ENCODE assay signal across 8 mouse cellular contexts in genomic region chr6:86395969-86396368, GRCm38 (mm10). TPM values are rescaled to one million over a fixed set of nuclear protein-coding genes. Genes with fewer than 3 reads are reported as not detected.
DNase-seq lines count a peak whose midpoint lies in the region; ATAC-seq lines count a peak whose summit lies in the region.

No protein-coding gene starts in this region.

- no peaks in the 10 kb centered on the region for H3K9me3 ChIP-seq in forebrain, embryonic 15.5 days
- H3K9me3 ChIP-seq in liver, embryonic 16.5 days (replicated peaks; ENCODE audit: control insufficient read depth, low read length) = no peaks in the 10 kb centered on the region

- H3K4me1 ChIP-seq in forebrain, embryonic 15.5 days = peaks cover 33% of the 10 kb centered on the region
- H3K4me1 ChIP-seq in liver, embryonic 16.5 days (ENCODE audit: control insufficient read depth, low read depth, low read length) = peaks cover 28% of the 10 kb centered on the region

- H3K9ac ChIP-seq in forebrain, embryonic 15.5 days (replicated peaks) = peak overlapping the region; percentile 99
- peak overlapping the region; percentile 85 for H3K9ac ChIP-seq in liver, embryonic 16.5 days (ENCODE audit: low read depth, low read length)

- no peaks in the 10 kb centered on the region for H3K27me3 ChIP-seq in forebrain, embryonic 15.5 days
- no peaks in the 10 kb centered on the region for H3K27me3 ChIP-seq in liver, embryonic 16.5 days (ENCODE audit: control insufficient read depth, insufficient read depth, low read depth, low read length)

- peak; percentile 23 for DNase-seq in cerebellum, adult 9-11 months
- DNase-seq in cerebellum, adult 8-10 months = no peak
- peak; percentile 40 for DNase-seq in 416B (ENCODE audit: low read depth)
- DNase-seq in natural killer cell, adult 2 months (ENCODE audit: low spot score in 2 of 2) = no peak
- DNase-seq in adrenal gland, adult 8-10 months = no peak
- no peak for DNase-seq in adrenal gland, postnatal 4 days (ENCODE audit: low spot score in 2 of 2)

- H3K4me3 ChIP-seq in forebrain, embryonic 15.5 days = peak overlapping the region; percentile 100
- peak overlapping the region; percentile 95 for H3K4me3 ChIP-seq in liver, embryonic 16.5 days (ENCODE audit: low read depth, low read length)

- WGBS in forebrain, embryonic 15.5 days = 16% methylated on average over 10 of the region's 10 CpGs
- 9% methylated on average over 10 of the region's 10 CpGs for WGBS in liver, embryonic 16.5 days (ENCODE audit: insufficient replicate concordance)

- peaks cover 25% of the 10 kb centered on the region for H3K36me3 ChIP-seq in forebrain, embryonic 15.5 days
- peaks cover 15% of the 10 kb centered on the region for H3K36me3 ChIP-seq in liver, embryonic 16.5 days (ENCODE audit: control insufficient read depth, insufficient read depth)

- H3K4me2 ChIP-seq in forebrain, embryonic 15.5 days (replicated peaks) = peak overlapping the region; percentile 76
- peak overlapping the region; percentile 89 for H3K4me2 ChIP-seq in liver, embryonic 16.5 days (ENCODE audit: low read depth, low read length)

- no peak for ATAC-seq in forebrain, embryonic 15.5 days (replicated peaks)
- ATAC-seq in liver, embryonic 16.5 days (ENCODE audit: low read depth) = no peak

- H3K27ac ChIP-seq in forebrain, embryonic 15.5 days (replicated peaks) = peak overlapping the region; percentile 97
- peak overlapping the region; percentile 89 for H3K27ac ChIP-seq in liver, embryonic 16.5 days (ENCODE audit: low read length)

RNA-seq across cellular contexts. Expression of gene Pcyox1, which starts 1.0 kb away (rescaled TPM):
- 102 and 110 TPM in 2 replicates for polyA plus RNA-seq in forebrain, embryonic 15.5 days (2015; fragmentation: Nextera tagmentation; extraction: Ambion mirVana)
- 76.6 and 83.2 TPM in 2 replicates for polyA plus RNA-seq in liver, embryonic 16.5 days (2015; fragmentation: Nextera tagmentation; extraction: Ambion mirVana)
- total RNA-seq in adrenal gland, adult 8-10 months (2022) = 100 to 1,000 TPM; 151 to 257 (median 207) TPM
- total RNA-seq in adrenal gland, postnatal 4 days (2021) = 100 to 1,000 TPM; 180 to 205 TPM

RNA-seq across cellular contexts. Expression of gene Tia1, which starts 8.1 kb away (rescaled TPM):
- polyA plus RNA-seq in forebrain, embryonic 15.5 days (2015; fragmentation: Nextera tagmentation; extraction: Ambion mirVana) = 396 and 401 TPM in 2 replicates
- 17.5 and 19.5 TPM in 2 replicates for polyA plus RNA-seq in liver, embryonic 16.5 days (2015; fragmentation: Nextera tagmentation; extraction: Ambion mirVana)
- 100 to 1,000 TPM in 1 of 4 experiments, 10 to 100 TPM in 3; 44.0 to 121 (median 82.9) TPM for total RNA-seq in adrenal gland, adult 8-10 months (2022)
- 100 to 1,000 TPM; 105 to 120 TPM for total RNA-seq in adrenal gland, postnatal 4 days (2021)

RNA-seq across cellular contexts. Expression of gene Snrpg, which starts 24.9 kb away (rescaled TPM):
- 510 and 573 TPM in 2 replicates for polyA plus RNA-seq in forebrain, embryonic 15.5 days (2015; fragmentation: Nextera tagmentation; extraction: Ambion mirVana)
- polyA plus RNA-seq in liver, embryonic 16.5 days (2015; fragmentation: Nextera tagmentation; extraction: Ambion mirVana) = 256 and 289 TPM in 2 replicates
- total RNA-seq in adrenal gland, adult 8-10 months (2022) = 100 to 1,000 TPM; 115 to 403 (median 241) TPM
- 100 to 1,000 TPM; 383 to 436 TPM for total RNA-seq in adrenal gland, postnatal 4 days (2021)

RNA-seq across cellular contexts. Expression of gene Gm44790, which starts 30.5 kb away (rescaled TPM):
- not detected in 2 replicates for polyA plus RNA-seq in forebrain, embryonic 15.5 days (2015; fragmentation: Nextera tagmentation; extraction: Ambion mirVana)
- not detected in 2 replicates for polyA plus RNA-seq in liver, embryonic 16.5 days (2015; fragmentation: Nextera tagmentation; extraction: Ambion mirVana)
- 1 to 10 TPM in 2 of 4 experiments, not detected in 2; 4.6 to 6.2 TPM for total RNA-seq in adrenal gland, adult 8-10 months (2022)
- 1 to 10 TPM in 1 of 2 experiments, not detected in 1; 2.1 TPM for total RNA-seq in adrenal gland, postnatal 4 days (2021)

RNA-seq across cellular contexts. Expression of gene Fam136a, which starts 30.5 kb away (rescaled TPM):
- 119 and 123 TPM in 2 replicates for polyA plus RNA-seq in forebrain, embryonic 15.5 days (2015; fragmentation: Nextera tagmentation; extraction: Ambion mirVana)
- 58.6 and 60.9 TPM in 2 replicates for polyA plus RNA-seq in liver, embryonic 16.5 days (2015; fragmentation: Nextera tagmentation; extraction: Ambion mirVana)
- total RNA-seq in adrenal gland, adult 8-10 months (2022) = 10 to 100 TPM; 47.5 to 96.0 (median 73.9) TPM
- 10 to 100 TPM; 84.1 to 84.5 TPM for total RNA-seq in adrenal gland, postnatal 4 days (2021)

Comparison
In these comparisons a context has a peak if more than half of its experiments do, and no peak if none do; other contexts are left out.
1. DNase-seq: peak in cerebellum, adult 9-11 months (single experiment) and 416B (single experiment); none in cerebellum, adult 8-10 months (single experiment), natural killer cell, adult 2 months (0 of 2), adrenal gland, adult 8-10 months (single experiment) and adrenal gland, postnatal 4 days (0 of 2).